Mouse (Mus musculus) bone marrow, adult 2 months (tissue): ENCODE measurements around the gene Celf6.

Experiments used
- CTCF ChIP-seq: fragments of 200-500 bp; IDR thresholded peaks from 2 replicates; pipeline ENCODE4 v1.5.1; 2011; ENCODE audit warnings: low read length, control low read depth; ENCODE audit not compliant: control insufficient read depth, insufficient read depth
- POLR2A ChIP-seq: fragments of 200-500 bp; IDR thresholded peaks from 2 replicates; pipeline ENCODE4 v1.6.1; 2011; ENCODE audit warnings: low read depth, mild to moderate bottlenecking, control low read depth, low read length, borderline replicate concordance; ENCODE audit not compliant: control insufficient read depth

- peak; percentile 98 for TF ChIP-seq CTCF
- TF ChIP-seq POLR2A, result no peak
Measured at GRCm38 (mm10) chr9:59565600-59565999, 12.1 kb upstream of the Celf6 start.
